Mouse (Mus musculus): ENCODE measurements at regions not wholly inside any gene's neighbourhood (a gene's known extent, or its start where the extent isn't known, plus 50 kb on each side); places are given as distances from the start of the nearest gene placed in this dataset.

GRCm38 (mm10) chr6:98499721-98500120, 157.2 kb upstream of the Gm765 start:
- ATAC-seq (replicated peaks; ENCODE audit: low read depth, poor library complexity, severe bottlenecking) = no peak

GRCm38 (mm10) chr6:98486626-98487025, 144.1 kb upstream of the Gm765 start:
- no peak for ATAC-seq (replicated peaks; ENCODE audit: low read depth, poor library complexity, severe bottlenecking)

GRCm38 (mm10) chr6:98483319-98484123, 141.0 kb upstream of the Gm765 start:
- ATAC-seq (replicated peaks; ENCODE audit: low read depth, poor library complexity, severe bottlenecking) = no peak

GRCm38 (mm10) chr6:98482319-98482718, 139.8 kb upstream of the Gm765 start:
- no peak for ATAC-seq (replicated peaks; ENCODE audit: low read depth, poor library complexity, severe bottlenecking)

- ATAC-seq (replicated peaks; ENCODE audit: low read depth, poor library complexity, severe bottlenecking) = no peak
Observed at GRCm38 (mm10) chr6:98467563-98467962, 125.0 kb upstream of the Gm765 start.

GRCm38 (mm10) chr6:98452277-98452676, 109.7 kb upstream of the Gm765 start:
- no peak for ATAC-seq (replicated peaks; ENCODE audit: low read depth, poor library complexity, severe bottlenecking)

GRCm38 (mm10) chr6:98435676-98436075, 93.1 kb upstream of the Gm765 start:
- ATAC-seq (replicated peaks; ENCODE audit: low read depth, poor library complexity, severe bottlenecking) = 0 out of 2 replicates have a peak, but pooled peaks have one; percentile 25

- ATAC-seq (replicated peaks; ENCODE audit: low read depth, poor library complexity, severe bottlenecking) = no peak
Observed at GRCm38 (mm10) chr6:98433286-98433685, 90.7 kb upstream of the Gm765 start.

- ATAC-seq (replicated peaks; ENCODE audit: low read depth, poor library complexity, severe bottlenecking) = no peak
Observed at GRCm38 (mm10) chr6:98429120-98429519, 86.6 kb upstream of the Gm765 start.

- no peak for ATAC-seq (replicated peaks; ENCODE audit: low read depth, poor library complexity, severe bottlenecking)
Observed at GRCm38 (mm10) chr6:98402605-98403004, 60.1 kb upstream of the Gm765 start.

GRCm38 (mm10) chr6:98394589-98394988, 52.0 kb upstream of the Gm765 start:
- ATAC-seq (replicated peaks; ENCODE audit: low read depth, poor library complexity, severe bottlenecking) = no peak
